Mouse (Mus musculus) layer of hippocampus, postnatal 10 days (tissue): ENCODE measurements at regions not wholly inside any gene's neighbourhood (a gene's known extent, or its start where the extent isn't known, plus 50 kb on each side); places are given as distances from the start of the nearest gene placed in this dataset.

Source experiments
- DNase-seq, 2 experiments: peaks; one replicate each; pipeline ENCODE4 v3.0.0; 2021; ENCODE audit warnings: low spot score in 2 of 2

DNA sequence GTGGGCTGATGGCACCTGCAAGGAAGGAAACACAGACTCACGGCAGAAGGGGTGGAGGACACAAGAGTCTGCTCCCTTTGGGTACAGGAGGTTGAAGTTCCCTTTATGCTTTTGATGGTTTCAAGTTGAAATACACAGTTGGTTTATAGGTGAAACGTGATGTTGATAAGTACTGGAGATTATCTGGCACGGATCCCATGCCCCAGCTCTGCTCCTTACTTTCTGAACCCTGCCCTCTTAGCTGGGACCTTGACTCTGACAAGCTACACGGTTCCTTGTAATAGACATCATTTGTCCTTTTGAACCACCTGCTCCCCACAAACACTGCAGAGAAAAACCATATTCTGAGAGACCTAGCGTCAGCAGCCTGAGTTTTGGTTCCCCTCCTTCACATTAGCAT, 363.4 kb upstream of the Dynlrb2 start:
- DNase-seq: no peak

- no peak for DNase-seq
These were observed 364.8 kb upstream of the Dynlrb2 start for GRCm38 (mm10) chr8:116139934-116140333.

- DNase-seq: no peak
These were observed 367.0 kb upstream of the Dynlrb2 start for GRCm38 (mm10) chr8:116137765-116138164.

GRCm38 (mm10) chr8:116133503-116133902, 371.3 kb upstream of the Dynlrb2 start:
- no peak for DNase-seq

DNA sequence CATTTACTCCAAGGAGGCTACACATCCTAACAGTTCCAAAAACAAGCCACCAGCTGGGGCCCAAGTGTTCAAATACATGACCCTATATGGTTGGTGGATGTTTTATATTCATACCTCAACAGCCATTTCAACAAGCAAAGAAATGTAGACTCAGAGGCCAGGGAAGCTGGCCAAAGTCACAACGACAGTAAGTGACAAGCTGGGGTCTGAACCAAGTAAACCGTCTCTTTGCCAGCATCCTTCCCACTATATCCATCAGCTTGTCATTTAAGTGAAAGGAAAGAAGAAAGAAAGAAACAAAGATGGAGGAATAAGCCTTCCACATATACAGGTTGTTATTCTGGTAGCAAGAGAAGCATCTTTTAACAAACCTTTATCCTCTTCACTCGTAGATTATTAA, 371.7 kb upstream of the Dynlrb2 start:
- no peak for DNase-seq

GRCm38 (mm10) chr8:116120067-116120466, 384.7 kb upstream of the Dynlrb2 start:
- no peak for DNase-seq

GRCm38 (mm10) chr8:116117919-116118318, 386.9 kb upstream of the Dynlrb2 start:
- no peak for DNase-seq

- no peak for DNase-seq
These were observed 388.1 kb upstream of the Dynlrb2 start for GRCm38 (mm10) chr8:116116625-116117024.

DNA sequence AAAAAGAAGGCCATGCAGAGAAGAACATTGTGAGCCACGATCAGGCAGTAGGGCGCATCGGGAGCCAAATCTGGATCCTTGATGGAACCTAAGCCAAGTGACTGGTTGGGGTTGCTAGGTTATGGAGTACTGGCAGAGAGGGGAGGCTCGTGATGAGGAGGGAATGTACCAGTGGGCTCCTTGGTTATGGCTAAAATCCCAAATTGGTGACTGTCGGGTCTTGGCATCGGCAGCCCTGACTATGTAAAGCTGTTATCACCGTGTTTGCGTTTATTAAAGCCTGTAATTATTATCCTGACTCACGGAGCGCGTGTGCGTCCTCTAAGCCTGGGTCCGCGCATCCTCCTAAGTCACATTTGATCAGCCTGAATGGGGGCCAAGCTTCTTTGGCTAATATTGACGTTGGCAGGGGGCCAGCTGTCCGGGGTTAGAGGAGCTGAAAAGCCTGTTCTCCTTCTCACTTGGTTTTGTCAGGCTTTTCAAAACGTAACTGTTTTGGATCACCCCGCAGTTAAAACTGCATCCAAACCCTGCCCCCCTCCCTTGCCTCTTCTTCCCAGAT, 388.9 kb upstream of the Dynlrb2 start:
- DNase-seq: peak; percentile 71 to 76

DNA sequence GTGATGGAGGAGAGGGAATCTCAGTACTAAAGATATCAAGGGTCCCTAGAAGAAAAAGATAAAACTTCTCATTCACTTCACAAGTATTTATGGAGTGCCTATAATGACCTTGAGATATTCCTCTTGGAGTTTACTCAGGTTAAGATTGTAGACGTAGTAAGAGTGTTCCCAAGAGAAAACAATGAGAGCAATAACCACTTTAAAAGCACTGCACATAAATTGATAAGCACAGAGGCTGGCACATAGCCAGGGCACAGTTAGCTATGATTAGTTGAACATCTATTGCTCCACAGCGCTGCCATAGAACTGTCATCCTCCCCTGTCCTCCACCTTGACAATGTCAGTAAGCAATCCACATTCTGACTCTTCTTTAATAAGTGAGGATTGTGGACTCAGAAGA, 389.8 kb upstream of the Dynlrb2 start:
- peak; percentile 13 to 18 for DNase-seq

GRCm38 (mm10) chr8:116114502-116114901, 390.3 kb upstream of the Dynlrb2 start:
- DNase-seq: peak; percentile 17 to 36

GRCm38 (mm10) chr8:116111168-116111567, 393.6 kb upstream of the Dynlrb2 start:
- peak in 1 of 2 experiments; percentile 19 for DNase-seq

DNA sequence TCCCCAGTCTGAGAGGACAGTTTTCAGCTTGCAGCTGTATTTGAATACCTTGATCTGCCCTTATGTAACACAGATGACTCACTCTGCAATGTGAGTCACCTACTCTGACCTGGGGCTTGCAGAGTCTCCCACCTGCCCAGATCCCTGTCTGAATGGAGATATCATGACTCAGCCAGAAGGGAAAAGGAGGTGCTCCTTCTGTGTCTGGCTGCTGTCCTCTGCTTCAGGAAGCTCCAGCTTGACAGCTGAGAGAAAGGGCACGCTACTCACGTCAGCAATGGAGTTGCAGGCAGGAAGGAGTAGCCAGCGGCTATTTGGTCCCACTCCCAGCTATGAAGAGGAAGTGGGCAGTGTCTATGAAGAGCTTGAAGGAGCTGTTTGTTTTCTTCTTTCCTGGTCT, 389.1 kb upstream of the Maf start:
- no peak for DNase-seq

DNA sequence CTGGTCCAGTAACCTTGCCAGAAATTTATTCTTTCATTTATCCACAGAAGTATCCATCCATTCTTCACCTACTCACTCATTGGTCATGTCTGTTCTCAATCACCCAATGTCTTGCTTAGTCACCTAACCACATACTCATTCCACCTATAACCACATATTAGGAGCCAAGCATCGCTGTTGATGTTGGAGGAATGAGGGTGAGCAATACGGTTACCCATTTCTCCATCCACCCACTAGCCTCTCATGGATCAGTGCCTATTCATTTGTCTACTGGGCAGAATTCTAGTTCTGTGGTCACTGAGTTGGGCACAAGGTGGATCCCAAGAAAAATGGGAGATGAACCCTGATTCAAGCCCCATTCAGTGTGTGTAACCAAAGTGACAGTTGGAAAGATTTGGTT, 375.6 kb upstream of the Maf start:
- no peak for DNase-seq

DNA sequence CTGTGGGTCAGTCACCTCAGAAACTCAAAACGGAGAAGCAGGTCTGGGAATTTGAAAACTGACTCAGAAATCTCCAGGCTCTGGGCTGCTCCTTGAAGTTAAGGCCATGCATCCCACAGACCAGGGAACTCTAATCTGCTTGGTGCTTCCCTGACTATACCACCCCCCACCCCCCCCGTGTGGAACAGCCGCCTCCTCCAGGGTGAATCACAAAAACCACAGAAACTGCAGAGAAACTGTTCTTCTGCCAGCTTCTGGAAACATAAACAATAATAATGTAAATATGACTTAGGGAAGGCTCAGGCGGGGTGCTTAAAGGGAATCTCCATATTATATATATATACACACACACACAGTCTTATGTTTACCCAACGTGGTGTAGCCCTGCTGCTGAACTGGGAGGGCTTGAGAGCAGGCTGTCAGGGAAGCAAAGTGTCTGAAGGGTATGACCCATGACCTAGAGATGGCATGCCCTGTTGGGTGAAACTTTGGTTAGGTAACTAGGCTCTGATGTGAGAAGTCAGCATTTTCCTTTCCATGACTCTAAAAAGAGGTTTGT, 371.3 kb upstream of the Maf start:
- no peak for DNase-seq

DNA sequence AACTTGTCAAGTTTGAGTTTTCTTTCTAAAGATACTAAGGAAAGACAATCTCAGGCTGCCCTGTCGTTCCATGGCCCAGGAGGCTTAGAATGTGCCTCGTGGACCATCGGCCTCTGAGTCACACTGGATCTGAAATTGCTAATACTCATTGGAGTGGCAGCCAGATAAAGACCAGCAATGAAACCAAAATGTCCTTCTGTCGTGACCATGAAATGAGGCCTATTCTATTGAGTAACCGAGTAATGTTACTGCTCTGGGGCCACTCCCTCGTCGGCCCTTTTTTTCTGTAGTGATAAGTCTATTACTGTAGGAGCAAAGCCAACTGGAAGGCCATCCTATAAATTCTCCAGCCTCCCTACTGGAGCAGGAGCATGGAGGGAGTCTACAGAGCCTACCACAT, 363.9 kb upstream of the Maf start:
- no peak for DNase-seq

- no peak for DNase-seq
These were observed 361.9 kb upstream of the Maf start for GRCm38 (mm10) chr8:116069538-116069937.

DNA sequence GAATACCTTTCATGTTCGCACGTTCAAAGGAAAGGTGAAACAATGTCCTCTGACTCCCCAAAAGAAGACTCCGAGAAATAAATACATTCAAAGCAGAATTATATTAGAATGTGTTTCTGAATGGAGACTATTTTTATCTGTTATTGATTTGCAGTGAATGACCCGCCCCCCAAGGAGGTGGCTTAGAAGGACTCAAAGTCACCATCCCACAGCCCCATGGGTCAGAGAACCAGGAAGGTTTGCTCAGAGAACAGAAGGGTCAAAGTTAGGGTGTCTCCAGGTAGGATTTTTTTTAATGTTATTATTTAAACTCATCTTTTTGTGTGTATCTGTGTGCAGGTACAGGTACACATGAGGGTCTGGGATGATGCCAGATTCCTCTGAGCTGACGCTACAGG, 360.4 kb upstream of the Maf start:
- no peak for DNase-seq

- DNase-seq: no peak
These were observed 359.8 kb upstream of the Maf start for GRCm38 (mm10) chr8:116067182-116067977.

GRCm38 (mm10) chr8:116065871-116066270, 358.3 kb upstream of the Maf start:
- DNase-seq: no peak

- no peak for DNase-seq
These were observed 357.7 kb upstream of the Maf start for GRCm38 (mm10) chr8:116065327-116065726.

DNA sequence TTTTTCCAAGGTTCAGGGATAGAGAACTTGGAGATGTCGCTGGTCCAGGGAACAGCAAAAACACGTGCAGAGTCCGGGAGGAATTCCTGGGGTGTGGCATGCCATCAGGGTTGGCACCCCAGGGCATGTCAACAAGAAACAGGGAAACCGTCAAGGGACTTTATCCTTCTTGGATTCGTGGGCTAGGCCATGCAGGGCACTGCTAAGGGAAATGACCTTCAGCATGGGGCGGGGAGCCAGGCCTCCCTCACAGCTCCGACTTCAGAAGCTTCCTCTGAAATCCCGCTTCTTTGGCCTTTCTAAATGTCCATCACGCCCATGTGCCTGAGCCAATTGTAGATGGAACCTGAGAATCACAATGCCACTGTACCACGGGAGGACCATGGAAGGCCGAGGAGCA, 357.0 kb upstream of the Maf start:
- DNase-seq: no peak

DNA sequence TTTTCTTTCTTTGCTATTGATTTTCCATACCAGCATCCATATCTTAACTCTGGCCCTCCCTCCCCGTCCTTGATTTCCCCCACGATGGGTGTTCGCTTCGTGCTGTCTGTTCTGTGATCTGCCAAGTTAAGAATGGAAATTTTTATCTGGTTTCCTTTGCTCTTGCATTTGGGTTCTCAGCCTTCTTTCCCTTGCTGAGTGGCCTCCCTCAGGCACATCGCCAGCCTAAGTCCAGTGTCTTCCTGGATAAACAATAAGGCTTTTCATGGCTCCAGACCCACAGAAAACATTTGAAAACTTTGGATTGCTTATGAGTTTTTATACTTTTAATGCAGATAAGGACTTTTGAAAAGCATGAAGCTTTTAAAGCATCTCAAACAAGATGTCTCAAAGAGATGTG, 355.9 kb upstream of the Maf start:
- no peak for DNase-seq
